ENCODE assay signal across 9 mouse cellular contexts in genomic region chr13:48566116-48566935, GRCm38 (mm10). TPM values are rescaled to one million over a fixed set of nuclear protein-coding genes. Genes with fewer than 3 reads are reported as not detected.
DNase-seq lines count a peak whose midpoint lies in the region; ATAC-seq lines count a peak whose summit lies in the region.
"Had no signal": no experiment of that assay in that cellular context is flagged by ENCODE, and none has a peak within 500 bp of the region (broad histone marks: within the 10 kb centered on the region; RNA-seq: fewer than 3 reads in every experiment).

No protein-coding gene starts in this region.

- no peak overlapping the region for H3K4me2 ChIP-seq in embryonic facial prominence, embryonic 11.5 days (ENCODE audit: low read depth, low read length)
- H3K4me2 ChIP-seq in midbrain, embryonic 11.5 days, result no peak overlapping the region

- peak; percentile 88 for ATAC-seq in embryonic facial prominence, embryonic 11.5 days (replicated peaks; ENCODE audit: insufficient number of reproducible peaks, low FRiP score, low TSS enrichment, low read depth)
- peak; percentile 89 for ATAC-seq in midbrain, embryonic 11.5 days (ENCODE audit: low FRiP score)
- ATAC-seq in activated CD4-positive, CD25-positive, alpha-beta regulatory T cell, adult 4 months, result no peak

- peak; percentile 97 for DNase-seq in adrenal gland, postnatal 10 days
- DNase-seq in embryonic facial prominence, embryonic 11.5 days (ENCODE audit: low spot score), result peak; percentile 82
- DNase-seq in heart, adult 18-20 months, result peak; percentile 94 to 97
- DNase-seq in kidney, adult 18-20 months, result peak; percentile 94
- peak; percentile 43 to 64 for DNase-seq in left cerebral cortex, postnatal 36 days (ENCODE audit: low spot score in 2 of 2)
- DNase-seq in midbrain, embryonic 11.5 days (ENCODE audit: low spot score, missing footprints), result peak; percentile 92
- DNase-seq in spleen, postnatal 36 days (ENCODE audit: low spot score in 2 of 2), result peak; percentile 25 to 47

- no peak overlapping the region for H3K4me3 ChIP-seq in embryonic facial prominence, embryonic 11.5 days (ENCODE audit: low read depth, low read length)
- H3K4me3 ChIP-seq in midbrain, embryonic 11.5 days (ENCODE audit: low read depth, low read length), result no peak overlapping the region
- H3K4me3 ChIP-seq: erythroblast, embryonic 14.5 days had no signal

- peak overlapping the region; percentile 63 for H3K27ac ChIP-seq in embryonic facial prominence, embryonic 11.5 days (replicated peaks; ENCODE audit: low read depth, low read length)
- H3K27ac ChIP-seq in midbrain, embryonic 11.5 days (ENCODE audit: low read depth, low read length), result peak overlapping the region; percentile 71; the same call in 1 of the 2 replicates

- H3K27me3 ChIP-seq in embryonic facial prominence, embryonic 11.5 days (ENCODE audit: control insufficient read depth, insufficient read depth, low read length), result no peaks in the 10 kb centered on the region
- H3K27me3 ChIP-seq in midbrain, embryonic 11.5 days (ENCODE audit: control insufficient read depth, insufficient read depth, low read length), result no peaks in the 10 kb centered on the region

- intact Hi-C loops in left cerebral cortex, postnatal 36 days (cut with DNase I), result no loop called here

- peak overlapping the region; percentile 37; the same call in 1 of the 2 replicates for H3K9ac ChIP-seq in embryonic facial prominence, embryonic 11.5 days (replicated peaks; ENCODE audit: low read length)
- H3K9ac ChIP-seq in midbrain, embryonic 11.5 days (ENCODE audit: low read length), result peak overlapping the region; percentile 0; the same call in 1 of the 2 replicates

- no peaks in the 10 kb centered on the region for H3K4me1 ChIP-seq in embryonic facial prominence, embryonic 11.5 days (ENCODE audit: control insufficient read depth, insufficient read depth, low read length)
- H3K4me1 ChIP-seq in midbrain, embryonic 11.5 days (ENCODE audit: control insufficient read depth, insufficient read depth, low read length), result 0 out of 2 replicates have a peak, but pooled peaks cover 3% of the 10 kb centered on the region

- H3K36me3 ChIP-seq in embryonic facial prominence, embryonic 11.5 days (replicated peaks; ENCODE audit: control insufficient read depth, insufficient read depth, low read depth, low read length), result no peaks in the 10 kb centered on the region
- no peaks in the 10 kb centered on the region for H3K36me3 ChIP-seq in midbrain, embryonic 11.5 days (ENCODE audit: control insufficient read depth, insufficient read depth, low read length)

- H3K9me3 ChIP-seq in embryonic facial prominence, embryonic 11.5 days (replicated peaks; ENCODE audit: control insufficient read depth, low read length), result no peaks in the 10 kb centered on the region
- H3K9me3 ChIP-seq in midbrain, embryonic 11.5 days (ENCODE audit: control insufficient read depth, low read length), result no peaks in the 10 kb centered on the region

- WGBS in embryonic facial prominence, embryonic 11.5 days, result 25% methylated on average over 13 of the region's 13 CpGs
- WGBS in midbrain, embryonic 11.5 days, result 51% methylated on average over 13 of the region's 13 CpGs

RNA-seq across cellular contexts. Expression of gene A830005F24Rik, which starts 53.0 kb away (rescaled TPM):
- total RNA-seq in adrenal gland, postnatal 10 days (2021), result under 1 TPM in 1 of 2 experiments, not detected in 1; 0.39 TPM
- 2.2 and 2.9 TPM in 2 replicates for polyA plus RNA-seq in embryonic facial prominence, embryonic 11.5 days (2014; fragmentation: Nextera tagmentation; extraction: Ambion mirVana)
- total RNA-seq in heart, adult 18-20 months (2021), result not detected
- total RNA-seq in left cerebral cortex, postnatal 36 days (2021), result 1 to 10 TPM; 1.8 to 2.0 TPM
- 2.9 and 3.1 TPM in 2 replicates for polyA plus RNA-seq in midbrain, embryonic 11.5 days (2014; fragmentation: Nextera tagmentation; extraction: Ambion mirVana)
- 1 to 10 TPM; 6.5 to 6.8 TPM for polyA plus RNA-seq in activated CD4-positive, CD25-positive, alpha-beta regulatory T cell, adult 4 months (2017; shearing (Covaris generic))
- polyA plus RNA-seq: erythroblast, embryonic 14.5 days had no signal

RNA-seq across cellular contexts. Expression of gene Zfp169, which starts 53.1 kb away (rescaled TPM):
- 1 to 10 TPM; 5.9 to 8.4 TPM for total RNA-seq in adrenal gland, postnatal 10 days (2021)
- polyA plus RNA-seq in embryonic facial prominence, embryonic 11.5 days (2014; fragmentation: Nextera tagmentation; extraction: Ambion mirVana), result 7.3 and 8.4 TPM in 2 replicates
- total RNA-seq in heart, adult 18-20 months (2021), result 1 to 10 TPM; 4.2 to 6.5 TPM
- total RNA-seq in left cerebral cortex, postnatal 36 days (2021), result 10 to 100 TPM; 19.3 to 27.6 TPM
- polyA plus RNA-seq in midbrain, embryonic 11.5 days (2014; fragmentation: Nextera tagmentation; extraction: Ambion mirVana), result 8.5 and 9.0 TPM in 2 replicates
- 10 to 100 TPM; 11.4 to 14.6 TPM for polyA plus RNA-seq in activated CD4-positive, CD25-positive, alpha-beta regulatory T cell, adult 4 months (2017; shearing (Covaris generic))

RNA-seq across cellular contexts. Expression of gene Ptpdc1, which starts 59.1 kb away (rescaled TPM):
- 10 to 100 TPM in 1 of 2 experiments, 1 to 10 TPM in 1; 7.5 to 11.8 TPM for total RNA-seq in adrenal gland, postnatal 10 days (2021)
- 16.3 and 16.9 TPM in 2 replicates for polyA plus RNA-seq in embryonic facial prominence, embryonic 11.5 days (2014; fragmentation: Nextera tagmentation; extraction: Ambion mirVana)
- total RNA-seq in heart, adult 18-20 months (2021), result 1 to 10 TPM; 5.0 to 6.4 TPM
- total RNA-seq in left cerebral cortex, postnatal 36 days (2021), result 10 to 100 TPM; 23.5 to 28.9 TPM
- polyA plus RNA-seq in midbrain, embryonic 11.5 days (2014; fragmentation: Nextera tagmentation; extraction: Ambion mirVana), result 17.2 and 17.8 TPM in 2 replicates
- under 1 TPM; 0.22 to 0.50 TPM for polyA plus RNA-seq in activated CD4-positive, CD25-positive, alpha-beta regulatory T cell, adult 4 months (2017; shearing (Covaris generic))
- polyA plus RNA-seq: erythroblast, embryonic 14.5 days had no signal

Comparison
In these comparisons a context has a peak if more than half of its experiments do, and no peak if none do; other contexts are left out.
1. DNase-seq: peak in every context shown above with its lines; median percentile 97 in adrenal gland, postnatal 10 days; 96 in heart, adult 18-20 months; 94 in kidney, adult 18-20 months; 92 in midbrain, embryonic 11.5 days; 82 in embryonic facial prominence, embryonic 11.5 days; 54 in left cerebral cortex, postnatal 36 days; 36 in spleen, postnatal 36 days.